Mouse (Mus musculus) liver, embryonic 16.5 days (tissue): ENCODE measurements around the gene 4930579G24Rik. TPM values are rescaled to one million over a fixed set of nuclear protein-coding genes. Genes with fewer than 3 reads are reported as not detected.

ENCODE experiments used
- ATAC-seq: fragments of 200-750 bp; cut with Nextera tagmentation; 2 replicates; pipeline ENCODE4 v1.8.0; 2017; ENCODE audit warnings: low read depth, mild to moderate bottlenecking, moderate number of reproducible peaks, moderate library complexity
- H3K27ac ChIP-seq: fragments of 300-500 bp; sonication (generic); 2 replicates; pipeline ENCODE4 v1.5.1; 2014; ENCODE audit warnings: mild to moderate bottlenecking, low read length
- H3K27me3 ChIP-seq: fragments of 300-500 bp; sonication (generic); 2 replicates; pipeline ENCODE4 v1.6.1; 2014; ENCODE audit warnings: low read depth, low read length, mixed read lengths; ENCODE audit not compliant: control insufficient read depth, insufficient read depth
- H3K36me3 ChIP-seq: fragments of 300-500 bp; sonication (generic); 2 replicates; pipeline ENCODE4 v1.6.1; 2014; ENCODE audit warnings: mild to moderate bottlenecking; ENCODE audit not compliant: control insufficient read depth, insufficient read depth
- H3K4me1 ChIP-seq: fragments of 300-500 bp; sonication (generic); 2 replicates; pipeline ENCODE4 v1.6.1; 2014; ENCODE audit warnings: low read depth, low read length, mixed read lengths; ENCODE audit not compliant: control insufficient read depth
- H3K4me2 ChIP-seq: fragments of 300-500 bp; sonication (generic); 2 replicates; pipeline ENCODE4 v1.6.1; 2014; ENCODE audit warnings: low read depth, low read length, mixed read lengths
- H3K4me3 ChIP-seq: fragments of 300-500 bp; sonication (generic); 2 replicates; pipeline ENCODE4 v1.5.1; 2014; ENCODE audit warnings: low read depth, mild to moderate bottlenecking, low read length
- H3K9ac ChIP-seq: fragments of 300-500 bp; sonication (generic); 2 replicates; pipeline ENCODE4 v1.6.1; 2014; ENCODE audit warnings: low read depth, low read length
- H3K9me3 ChIP-seq: fragments of 300-500 bp; sonication (generic); replicated peaks from 2 replicates; pipeline ENCODE4 v1.6.1; 2016; ENCODE audit warnings: low read length; ENCODE audit not compliant: control insufficient read depth
- WGBS: fragments of 180-500 bp; shearing (Covaris S2); extraction: QIAGEN DNeasy Blood & Tissue Kit; methylation state at CpG from one replicate; pipeline ENCODE4 v1.1.7; 2014; ENCODE audit not compliant: insufficient replicate concordance; 5-methylcytosine and 5-hydroxymethylcytosine counted together
- polyA plus RNA-seq: library from polyadenylated mRNA; unstranded; fragments of >200 nt; fragmentation: Nextera tagmentation; extraction: Ambion mirVana; gene quantifications from 2 replicates; pipeline ENCODE4 v1.2.1, GENCODE M21; 2015

4930579G24Rik gene
- 13.1 and 17.5 TPM in 2 replicates for polyA plus RNA-seq

GRCm38 (mm10) chr3:79628561-79629415, at the start of gene 4930579G24Rik:
Gene 4930579G24Rik, plus strand, starts transcription at chr3:79629079.
- Histone ChIP-seq H3K4me1 (peaks cover 9% of the 10 kb centered on the region), H3K4me2 (peak within 1 kb of the TSS; percentile 89), H3K9me3 (no peaks in the 10 kb centered on the region; the same call in 1 of the 2 replicates), H3K9ac (peak within 1 kb of the TSS; percentile 93), H3K27ac (peak within 1 kb of the TSS; percentile 90), H3K4me3 (peak within 1 kb of the TSS; percentile 91), H3K27me3 (no peaks in the 10 kb centered on the region), H3K36me3 (peaks cover 20% of the 10 kb centered on the region)
- WGBS, result under 1% methylated on average over 60 of the region's 60 CpGs
- ATAC-seq, result peak; percentile 98

GRCm38 (mm10) chr3:79579891-79580575, 48.8 kb upstream of the 4930579G24Rik start:
- peak overlapping the region; percentile 92 for H3K27ac ChIP-seq
- ATAC-seq, result peak; percentile 91
- H3K9ac ChIP-seq, result no peak overlapping the region

GRCm38 (mm10) chr3:79586804-79587203, 42.1 kb upstream of the 4930579G24Rik start:
- ATAC-seq, result peak; percentile 52
- H3K9ac ChIP-seq, result no peak overlapping the region

More at GRCm38 (mm10) chr3:79579891-79580575, 48.8 kb upstream of the 4930579G24Rik start:
- Histone ChIP-seq H3K4me2 (peak overlapping the region; percentile 28), H3K27me3 (no peaks in the 10 kb centered on the region), H3K36me3 (no peaks in the 10 kb centered on the region), H3K9me3 (no peaks in the 10 kb centered on the region), H3K4me1 (peaks cover 46% of the 10 kb centered on the region), H3K4me3 (no peak overlapping the region)
- WGBS, result 17% methylated on average over 5 of the region's 5 CpGs

GRCm38 (mm10) chr3:79589671-79590070, 39.2 kb upstream of the 4930579G24Rik start:
- H3K36me3 ChIP-seq, result peaks cover 8% of the 10 kb centered on the region; the same call in 1 of the 2 replicates
- H3K4me3 ChIP-seq, result no peak overlapping the region
- H3K9ac ChIP-seq, result no peak overlapping the region
- peaks cover 10% of the 10 kb centered on the region for H3K4me1 ChIP-seq
- no peaks in the 10 kb centered on the region for H3K9me3 ChIP-seq
- H3K27me3 ChIP-seq, result no peaks in the 10 kb centered on the region
- H3K27ac ChIP-seq, result no peak overlapping the region
- 73% methylated on average over 2 of the region's 2 CpGs for WGBS
- H3K4me2 ChIP-seq, result no peak overlapping the region
- ATAC-seq, result no peak

More at GRCm38 (mm10) chr3:79586804-79587203, 42.1 kb upstream of the 4930579G24Rik start:
- H3K27ac ChIP-seq, result no peak overlapping the region
- H3K4me3 ChIP-seq, result no peak overlapping the region
- no peaks in the 10 kb centered on the region for H3K9me3 ChIP-seq
- H3K27me3 ChIP-seq, result no peaks in the 10 kb centered on the region
- H3K36me3 ChIP-seq, result no peaks in the 10 kb centered on the region
- WGBS, result 3% methylated on average over 6 of the region's 6 CpGs
- peaks cover 7% of the 10 kb centered on the region for H3K4me1 ChIP-seq
- no peak overlapping the region for H3K4me2 ChIP-seq

GRCm38 (mm10) chr3:79590863-79591792, 37.8 kb upstream of the 4930579G24Rik start, which contains the start of gene Ppid:
Gene Ppid, plus strand, starts transcription at chr3:79591342.
- H3K27ac ChIP-seq, result peak within 1 kb of the TSS; percentile 82
- 1% methylated on average over 63 of the region's 63 CpGs for WGBS
- peak within 1 kb of the TSS; percentile 81 for H3K4me3 ChIP-seq
- H3K4me1 ChIP-seq, result peaks cover 10% of the 10 kb centered on the region
- peak within 1 kb of the TSS; percentile 77 for H3K4me2 ChIP-seq
- ATAC-seq, result peak; percentile 91
- H3K27me3 ChIP-seq, result no peaks in the 10 kb centered on the region
- H3K9me3 ChIP-seq, result no peaks in the 10 kb centered on the region
- H3K9ac ChIP-seq, result peak within 1 kb of the TSS; percentile 87
- H3K36me3 ChIP-seq, result peaks cover 17% of the 10 kb centered on the region

GRCm38 (mm10) chr3:79591793-79592471, 36.9 kb upstream of the 4930579G24Rik start:
- Histone ChIP-seq H3K9me3 (no peaks in the 10 kb centered on the region), H3K36me3 (peaks cover 24% of the 10 kb centered on the region), H3K4me3 (peak overlapping the region; percentile 81), H3K9ac (peak overlapping the region; percentile 87), H3K27me3 (no peaks in the 10 kb centered on the region), H3K4me1 (peaks cover 9% of the 10 kb centered on the region), H3K27ac (peak overlapping the region; percentile 82), H3K4me2 (peak overlapping the region; percentile 77)
- under 1% methylated on average over 15 of the region's 15 CpGs for WGBS
- ATAC-seq, result no peak

- Histone ChIP-seq H3K27me3 (no peaks in the 10 kb centered on the region), H3K9me3 (no peaks in the 10 kb centered on the region), H3K4me3 (no peak overlapping the region), H3K9ac (no peak overlapping the region), H3K4me1 (peaks cover 6% of the 10 kb centered on the region), H3K36me3 (peaks cover 46% of the 10 kb centered on the region), H3K27ac (no peak overlapping the region), H3K4me2 (no peak overlapping the region)
- no peak for ATAC-seq
- 77% methylated on average over 7 of the region's 7 CpGs for WGBS
These were observed 33.4 kb upstream of the 4930579G24Rik start for GRCm38 (mm10) chr3:79595468-79595867.

- 73% methylated on average over 2 of the region's 2 CpGs for WGBS
- Histone ChIP-seq H3K27me3 (no peaks in the 10 kb centered on the region), H3K4me3 (no peak overlapping the region), H3K4me1 (no peaks in the 10 kb centered on the region), H3K4me2 (no peak overlapping the region), H3K9me3 (no peaks in the 10 kb centered on the region), H3K27ac (no peak overlapping the region), H3K36me3 (peaks cover 29% of the 10 kb centered on the region), H3K9ac (no peak overlapping the region)
- ATAC-seq, result peak; percentile 54; the same call in 1 of the 2 replicates
These were observed 19.0 kb upstream of the 4930579G24Rik start for GRCm38 (mm10) chr3:79609886-79610285.
